Mouse (Mus musculus): Measurements from ENCODE around the gene Ergic1. TPM values are rescaled to one million over a fixed set of nuclear protein-coding genes. Genes with fewer than 3 reads are reported as not detected.

Ergic1 gene
- polyA plus RNA-seq, 1 experiment, result 218 TPM

DNA sequence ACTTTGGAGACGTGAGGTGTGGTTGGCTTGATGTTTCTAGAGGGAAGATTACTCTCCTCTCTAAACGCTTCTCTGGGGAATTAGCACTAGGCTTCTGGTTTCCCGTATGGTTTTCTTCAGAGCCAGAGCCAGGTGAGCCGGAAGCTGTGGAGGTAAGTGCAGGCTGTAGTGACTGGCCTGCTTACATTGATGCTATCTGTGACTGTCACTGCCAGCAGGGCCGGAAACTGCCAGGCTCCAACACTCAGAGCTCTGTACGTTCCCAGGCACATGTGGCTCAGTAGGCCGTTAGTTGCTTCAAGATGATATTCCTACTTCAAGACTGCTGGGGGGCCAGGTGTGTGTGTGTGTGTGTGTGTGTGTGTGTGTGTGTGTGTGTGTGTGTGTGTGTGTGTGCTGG is 32.9 kb downstream of the Ergic1 start:
- TF ChIP-seq CTCF (IDR thresholded peaks at IDR 0.05; ENCODE audit: borderline replicate concordance, extremely low read depth, insufficient read depth, insufficient read length) (no peak), POLR2A (IDR thresholded peaks at IDR 0.05; ENCODE audit: borderline replicate concordance, extremely low read depth, insufficient read depth, insufficient read length, poor library complexity, severe bottlenecking) (no peak)
- DNase-seq (ENCODE audit: low read depth), result no peak

DNA sequence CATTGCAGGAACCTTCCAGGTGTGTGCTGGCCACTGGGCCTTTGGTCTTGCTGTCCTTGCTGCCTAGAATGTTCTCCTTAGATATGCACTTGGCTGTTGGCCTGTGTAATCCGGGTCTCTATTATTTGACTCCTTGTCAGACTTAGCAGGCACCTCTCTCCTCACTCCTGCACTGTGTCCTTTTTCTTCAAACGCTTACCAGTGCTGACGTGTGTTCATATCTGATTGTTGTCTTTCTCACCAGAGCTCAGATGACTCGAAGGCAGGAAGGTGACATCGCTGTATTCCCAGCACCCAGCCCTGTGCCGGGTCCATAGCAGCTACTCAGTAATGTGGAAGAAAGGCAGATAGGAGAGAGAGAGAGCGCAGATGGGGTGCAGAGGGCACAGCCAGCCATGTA is 33.7 kb downstream of the Ergic1 start:
- no peak for TF ChIP-seq CTCF (IDR thresholded peaks at IDR 0.05; ENCODE audit: borderline replicate concordance, extremely low read depth, insufficient read depth, insufficient read length)
- no peak for TF ChIP-seq POLR2A (IDR thresholded peaks at IDR 0.05; ENCODE audit: borderline replicate concordance, extremely low read depth, insufficient read depth, insufficient read length, poor library complexity, severe bottlenecking)
- DNase-seq (ENCODE audit: low read depth), result no peak

DNA sequence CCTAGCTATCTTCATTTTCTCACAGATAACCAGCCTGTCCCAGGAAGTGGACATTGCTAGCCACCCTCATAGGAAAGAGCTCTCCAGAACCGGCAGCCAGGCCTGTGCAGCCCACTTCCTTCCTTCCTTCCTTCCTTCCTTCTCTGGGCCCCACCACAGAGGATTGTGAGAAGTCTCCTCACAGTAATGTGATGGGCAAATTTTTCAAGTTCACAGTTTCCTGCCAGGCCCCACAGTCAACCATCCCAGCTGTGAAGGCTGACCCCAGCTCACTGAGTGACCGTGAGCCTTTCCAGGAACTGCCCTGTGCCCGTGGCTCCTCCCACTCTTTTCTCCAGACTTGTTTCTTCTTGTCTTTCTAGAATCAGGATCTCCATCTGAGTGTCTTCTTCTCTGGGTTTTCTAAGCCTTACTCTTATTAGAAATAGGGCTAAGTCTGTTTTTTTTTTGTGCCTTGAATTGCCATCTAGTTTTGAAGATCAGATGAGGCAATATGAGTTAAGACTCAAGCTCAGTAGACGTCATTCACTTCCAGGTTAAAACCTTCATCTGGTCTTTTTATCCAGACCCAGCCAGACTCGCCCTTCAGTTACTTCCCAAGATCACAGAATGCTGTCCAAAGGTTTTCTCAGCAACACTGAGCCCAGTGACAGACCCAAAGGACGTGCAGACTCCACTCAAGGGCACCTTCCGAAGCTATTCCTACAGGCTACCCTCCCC is 34.3 kb downstream of the Ergic1 start:
- no peak for DNase-seq (ENCODE audit: low read depth)
- no peak for TF ChIP-seq CTCF (IDR thresholded peaks at IDR 0.05; ENCODE audit: borderline replicate concordance, extremely low read depth, insufficient read depth, insufficient read length)
- TF ChIP-seq POLR2A (IDR thresholded peaks at IDR 0.05; ENCODE audit: borderline replicate concordance, extremely low read depth, insufficient read depth, insufficient read length, poor library complexity, severe bottlenecking), result no peak

DNA sequence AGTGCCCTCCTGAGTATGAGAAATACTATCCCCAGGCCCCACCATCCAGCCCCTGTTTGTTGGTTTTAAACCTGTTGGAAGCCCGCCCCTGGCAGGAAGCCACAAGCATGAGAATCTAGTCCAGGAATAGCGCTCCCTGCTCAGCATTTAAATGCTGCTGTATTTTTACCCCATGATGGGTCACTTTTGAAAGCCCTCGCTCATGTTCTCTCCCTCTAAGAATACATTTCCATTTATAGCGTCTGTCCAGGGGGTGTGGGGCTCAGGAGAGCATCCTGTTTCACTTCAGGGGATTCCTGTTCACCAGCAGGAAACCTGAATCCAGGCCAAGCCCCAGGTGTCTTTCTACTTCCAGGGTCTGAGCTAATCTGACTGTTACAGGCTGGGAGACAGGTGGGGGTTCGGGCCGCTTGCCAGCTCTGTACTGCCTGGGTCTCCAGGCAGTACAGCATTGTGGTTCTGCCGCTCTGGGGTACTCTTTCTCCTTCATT is 34.9 kb downstream of the Ergic1 start:
- peak; percentile 73 for DNase-seq (ENCODE audit: low read depth)
- no peak for TF ChIP-seq POLR2A (IDR thresholded peaks at IDR 0.05; ENCODE audit: borderline replicate concordance, extremely low read depth, insufficient read depth, insufficient read length, poor library complexity, severe bottlenecking)
- TF ChIP-seq CTCF (IDR thresholded peaks at IDR 0.05; ENCODE audit: borderline replicate concordance, extremely low read depth, insufficient read depth, insufficient read length), result no peak

DNA sequence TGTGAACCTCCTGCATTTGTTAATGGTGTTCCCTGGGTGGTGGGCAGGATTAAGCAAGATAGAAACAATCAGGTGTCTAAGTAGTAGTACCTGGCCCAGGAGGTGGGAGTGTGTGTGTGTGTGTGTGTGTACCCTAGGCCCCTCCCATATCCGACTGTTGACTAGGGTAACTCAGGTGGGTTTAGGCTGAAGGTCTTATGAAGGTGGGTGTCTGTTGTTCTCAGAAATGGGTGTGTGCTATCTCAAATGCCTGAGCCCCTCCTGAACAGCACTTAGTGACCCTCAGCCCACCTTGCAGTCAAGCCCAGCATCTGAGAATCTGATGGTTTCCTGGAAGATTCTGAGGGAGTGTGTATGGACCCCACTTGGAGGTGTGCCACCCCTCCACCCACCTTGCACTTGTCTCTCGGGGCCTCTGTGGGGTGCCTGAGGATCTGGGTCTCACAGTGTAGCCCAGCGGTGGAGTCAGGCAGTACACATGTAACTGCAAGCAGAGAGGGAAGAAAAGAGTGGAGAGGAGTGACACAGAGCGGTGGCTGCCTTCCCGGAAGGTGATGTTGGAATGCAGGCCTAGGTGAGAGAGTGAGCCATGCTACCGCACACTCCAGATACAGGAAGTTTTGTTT is 35.7 kb downstream of the Ergic1 start:
- TF ChIP-seq POLR2A (IDR thresholded peaks at IDR 0.05; ENCODE audit: borderline replicate concordance, extremely low read depth, insufficient read depth, insufficient read length, poor library complexity, severe bottlenecking), result no peak
- no peak for TF ChIP-seq CTCF (IDR thresholded peaks at IDR 0.05; ENCODE audit: borderline replicate concordance, extremely low read depth, insufficient read depth, insufficient read length)
- no peak for DNase-seq (ENCODE audit: low read depth)

- no peak for DNase-seq (ENCODE audit: low read depth)
- TF ChIP-seq POLR2A (IDR thresholded peaks at IDR 0.05; ENCODE audit: borderline replicate concordance, extremely low read depth, insufficient read depth, insufficient read length, poor library complexity, severe bottlenecking), result no peak
- no peak for TF ChIP-seq CTCF (IDR thresholded peaks at IDR 0.05; ENCODE audit: borderline replicate concordance, extremely low read depth, insufficient read depth, insufficient read length)
These were observed 37.6 kb downstream of the Ergic1 start for GRCm38 (mm10) chr17:26598845-26599244.

DNA sequence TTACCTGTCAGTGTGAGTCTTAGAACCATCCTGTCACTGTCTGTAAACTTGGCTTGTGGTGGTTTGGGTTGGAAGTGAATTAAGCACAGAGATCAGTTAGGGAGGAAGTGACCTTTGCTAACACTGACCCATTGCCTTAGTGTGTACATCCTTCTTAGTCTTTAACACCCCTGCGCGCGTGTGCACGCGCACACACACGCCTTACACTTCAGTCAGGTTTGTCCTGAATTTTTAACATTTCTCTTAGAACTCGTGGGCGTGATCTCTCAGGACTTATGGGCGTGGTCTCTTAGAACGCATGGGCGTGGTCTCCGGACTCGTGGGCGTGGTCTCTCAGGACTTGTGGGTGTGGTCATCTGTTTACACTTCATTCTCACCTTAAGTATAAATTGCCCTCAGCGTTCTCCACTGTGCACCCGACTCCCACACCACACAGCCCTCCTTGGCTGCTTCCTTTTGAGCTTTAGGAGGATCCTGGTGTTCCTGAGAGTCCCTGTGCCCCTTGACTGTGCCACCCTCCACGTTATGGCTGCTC is 39.7 kb downstream of the Ergic1 start:
- TF ChIP-seq CTCF (IDR thresholded peaks at IDR 0.05; ENCODE audit: borderline replicate concordance, extremely low read depth, insufficient read depth, insufficient read length) (no peak), POLR2A (IDR thresholded peaks at IDR 0.05; ENCODE audit: borderline replicate concordance, extremely low read depth, insufficient read depth, insufficient read length, poor library complexity, severe bottlenecking) (no peak)
- DNase-seq (ENCODE audit: low read depth), result no peak

DNA sequence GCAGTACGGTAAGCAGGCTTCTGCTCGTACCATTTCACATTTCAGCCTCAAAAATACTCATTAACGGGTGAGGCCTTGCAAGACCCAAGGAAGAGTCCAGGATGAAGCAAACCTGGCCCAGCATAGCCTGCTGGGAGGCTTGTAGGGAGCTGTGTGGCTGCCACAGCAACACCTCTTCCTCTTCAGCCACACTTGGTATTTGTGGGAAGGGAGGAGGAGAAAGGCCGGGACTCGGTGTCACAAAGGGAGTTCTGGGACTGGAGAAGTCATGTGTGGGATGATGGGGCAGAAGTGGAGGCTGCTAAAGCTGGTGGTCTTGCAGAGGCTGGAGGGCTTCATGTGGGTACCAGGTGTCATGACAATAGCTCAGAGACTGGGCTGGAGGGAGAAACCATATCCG is 40.2 kb downstream of the Ergic1 start:
- no peak for DNase-seq (ENCODE audit: low read depth)
- TF ChIP-seq CTCF (IDR thresholded peaks at IDR 0.05; ENCODE audit: borderline replicate concordance, extremely low read depth, insufficient read depth, insufficient read length) (no peak), POLR2A (IDR thresholded peaks at IDR 0.05; ENCODE audit: borderline replicate concordance, extremely low read depth, insufficient read depth, insufficient read length, poor library complexity, severe bottlenecking) (no peak)

DNA sequence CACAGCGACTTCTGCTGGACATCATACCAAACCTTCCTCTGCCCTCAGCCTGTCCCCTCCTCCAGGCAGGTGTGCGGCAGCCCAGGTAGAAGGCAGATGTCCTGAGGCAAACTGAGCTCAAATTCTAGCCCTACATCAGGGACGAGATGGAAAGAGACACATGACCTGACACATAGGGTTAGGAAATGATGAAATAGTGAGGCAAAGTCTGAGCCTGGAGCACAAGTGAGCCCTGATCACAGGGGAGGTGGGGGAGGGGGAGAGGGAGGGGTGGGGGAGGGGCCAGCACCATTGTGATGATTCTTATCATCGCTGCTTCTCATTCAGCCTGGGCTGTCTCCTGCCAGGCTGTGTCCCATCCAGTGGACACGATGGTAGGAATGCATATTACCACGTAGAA is 40.6 kb downstream of the Ergic1 start:
- DNase-seq (ENCODE audit: low read depth), result no peak
- TF ChIP-seq POLR2A (IDR thresholded peaks at IDR 0.05; ENCODE audit: borderline replicate concordance, extremely low read depth, insufficient read depth, insufficient read length, poor library complexity, severe bottlenecking) (no peak), CTCF (IDR thresholded peaks at IDR 0.05; ENCODE audit: borderline replicate concordance, extremely low read depth, insufficient read depth, insufficient read length) (no peak)

DNA sequence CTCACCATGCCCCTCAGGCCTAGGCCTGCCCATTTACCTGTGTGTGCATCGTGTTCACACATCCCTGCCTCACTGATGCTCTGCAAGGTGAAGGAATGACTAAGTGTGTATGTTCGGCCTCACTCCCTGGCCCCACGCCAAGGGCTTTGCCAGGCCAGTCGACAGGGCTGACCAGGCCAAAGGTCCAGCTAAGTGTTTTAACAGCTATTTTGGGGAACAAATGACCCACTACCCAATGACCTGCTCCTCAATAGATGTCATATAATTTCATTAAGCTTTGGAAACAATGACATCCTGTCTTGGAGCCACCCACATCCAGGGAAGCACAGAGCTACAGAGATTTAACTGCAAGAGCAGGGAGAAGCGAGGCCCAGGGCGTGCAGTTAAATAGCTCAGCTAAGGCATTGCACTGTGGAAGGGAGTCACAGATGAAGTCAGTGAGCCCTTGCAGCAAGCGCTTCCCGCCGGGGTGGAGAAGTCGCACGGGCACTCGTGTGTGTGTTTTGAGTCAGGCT is 41.1 kb downstream of the Ergic1 start:
- TF ChIP-seq POLR2A (IDR thresholded peaks at IDR 0.05; ENCODE audit: borderline replicate concordance, extremely low read depth, insufficient read depth, insufficient read length, poor library complexity, severe bottlenecking) (no peak), CTCF (IDR thresholded peaks at IDR 0.05; ENCODE audit: borderline replicate concordance, extremely low read depth, insufficient read depth, insufficient read length) (no peak)
- DNase-seq (ENCODE audit: low read depth), result peak; percentile 16

- DNase-seq (ENCODE audit: low read depth), result no peak
- TF ChIP-seq CTCF (IDR thresholded peaks at IDR 0.05; ENCODE audit: borderline replicate concordance, extremely low read depth, insufficient read depth, insufficient read length), result no peak
- TF ChIP-seq POLR2A (IDR thresholded peaks at IDR 0.05; ENCODE audit: borderline replicate concordance, extremely low read depth, insufficient read depth, insufficient read length, poor library complexity, severe bottlenecking), result no peak
These were observed 42.0 kb downstream of the Ergic1 start for GRCm38 (mm10) chr17:26603311-26603710.

Measured in brain, embryonic 14.5 days (tissue).